Mouse (Mus musculus) testis, adult 2 months (tissue): Measurements from ENCODE around the gene Pcnx. TPM values are rescaled to one million over a fixed set of nuclear protein-coding genes. Genes with fewer than 3 reads are reported as not detected.

Experiments used
- H3K27ac ChIP-seq: fragments of 200-500 bp; 2 replicates; pipeline ENCODE4 v1.5.1; 2012; ENCODE audit warnings: low read depth, low read length; ENCODE audit not compliant: control insufficient read depth, insufficient read depth
- H3K27me3 ChIP-seq: fragments of 200-500 bp; 2 replicates; pipeline ENCODE4 v1.6.1; 2012; ENCODE audit warnings: mild to moderate bottlenecking, low read length, moderate library complexity; ENCODE audit not compliant: control insufficient read depth, insufficient read depth
- H3K36me3 ChIP-seq: fragments of 200-500 bp; 2 replicates; pipeline ENCODE4 v1.6.1; 2012; ENCODE audit warnings: mild to moderate bottlenecking, low read length; ENCODE audit not compliant: control insufficient read depth, insufficient read depth
- H3K4me1 ChIP-seq: fragments of 200-500 bp; 2 replicates; pipeline ENCODE4 v1.6.1; 2012; ENCODE audit warnings: low read length; ENCODE audit not compliant: control insufficient read depth, insufficient read depth
- H3K4me3 ChIP-seq: fragments of 200-500 bp; 2 replicates; pipeline ENCODE4 v1.5.1; 2012; ENCODE audit warnings: low read depth, mild to moderate bottlenecking, low read length, moderate library complexity, mixed read lengths; ENCODE audit not compliant: control insufficient read depth
- CTCF ChIP-seq: fragments of 200-500 bp; IDR thresholded peaks from 2 replicates; pipeline ENCODE4 v1.5.1; 2012; ENCODE audit warnings: low read depth, mild to moderate bottlenecking, inconsistent platforms, low read length, moderate library complexity; ENCODE audit not compliant: control insufficient read depth, insufficient read depth, insufficient replicate concordance
- POLR2A ChIP-seq: fragments of 200-500 bp; IDR thresholded peaks from 2 replicates; pipeline ENCODE4 v1.6.1; 2012; ENCODE audit warnings: low read depth, mild to moderate bottlenecking, inconsistent platforms, low read length, moderate library complexity; ENCODE audit not compliant: control insufficient read depth
- polyA plus RNA-seq: library from polyadenylated mRNA; depleted of rRNA; stranded (reverse); fragments of >200 nt; gene quantifications from 2 replicates; pipeline ENCODE4 v1.2.3, GENCODE M21; 2012

Pcnx gene
- polyA plus RNA-seq, 1 experiment: 54.2 TPM

DNA sequence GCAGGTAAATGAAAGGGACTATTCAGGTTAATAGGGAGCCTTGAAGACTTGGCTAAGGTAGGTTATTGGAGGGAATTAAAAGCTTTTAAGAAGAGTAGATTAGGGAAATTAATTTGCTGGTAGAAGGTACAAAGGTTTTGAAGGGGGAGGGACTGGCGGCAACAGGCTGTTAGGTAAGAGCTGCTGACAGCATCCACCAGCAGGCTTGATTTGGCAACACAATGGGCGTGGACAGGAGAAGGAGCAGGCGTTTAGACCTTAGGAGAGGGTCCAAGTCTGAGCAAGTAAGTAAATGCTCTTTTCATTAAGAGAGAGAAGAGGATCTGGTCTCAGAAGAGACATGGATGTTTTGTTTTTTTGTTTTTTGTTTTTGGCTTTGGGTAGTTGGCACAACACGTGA is 3.1 kb upstream of the Pcnx start:
- H3K27me3 ChIP-seq: no peaks in the 10 kb centered on the region
- H3K4me3 ChIP-seq: no peak overlapping the region
- TF ChIP-seq POLR2A (no peak), CTCF (no peak)
- no peak overlapping the region for H3K27ac ChIP-seq
- no peaks in the 10 kb centered on the region for H3K36me3 ChIP-seq
- peaks cover 7% of the 10 kb centered on the region for H3K4me1 ChIP-seq

DNA sequence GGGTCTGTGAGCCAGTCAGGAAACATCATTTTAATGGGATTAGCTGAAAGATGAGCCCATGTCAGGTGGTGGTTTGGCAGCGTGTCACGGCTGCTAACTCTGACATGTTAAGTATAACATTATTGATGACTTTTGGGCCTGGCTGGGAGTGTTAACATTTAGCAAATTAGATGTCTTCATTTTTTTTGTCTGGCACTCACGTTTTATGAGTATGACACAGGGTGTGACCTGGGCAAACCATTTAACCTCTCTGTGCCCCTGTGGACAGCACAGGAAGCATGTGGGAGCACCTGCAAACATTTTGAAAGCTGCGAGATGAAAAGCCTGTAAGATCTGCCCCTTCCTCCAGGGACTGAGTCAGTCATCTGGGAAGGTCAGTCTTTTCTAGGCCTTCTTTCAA is 2.6 kb upstream of the Pcnx start:
- TF ChIP-seq CTCF (no peak), POLR2A (no peak)
- Histone ChIP-seq H3K27ac (no peak overlapping the region), H3K4me1 (peaks cover 11% of the 10 kb centered on the region), H3K4me3 (no peak overlapping the region), H3K27me3 (no peaks in the 10 kb centered on the region), H3K36me3 (no peaks in the 10 kb centered on the region)

DNA sequence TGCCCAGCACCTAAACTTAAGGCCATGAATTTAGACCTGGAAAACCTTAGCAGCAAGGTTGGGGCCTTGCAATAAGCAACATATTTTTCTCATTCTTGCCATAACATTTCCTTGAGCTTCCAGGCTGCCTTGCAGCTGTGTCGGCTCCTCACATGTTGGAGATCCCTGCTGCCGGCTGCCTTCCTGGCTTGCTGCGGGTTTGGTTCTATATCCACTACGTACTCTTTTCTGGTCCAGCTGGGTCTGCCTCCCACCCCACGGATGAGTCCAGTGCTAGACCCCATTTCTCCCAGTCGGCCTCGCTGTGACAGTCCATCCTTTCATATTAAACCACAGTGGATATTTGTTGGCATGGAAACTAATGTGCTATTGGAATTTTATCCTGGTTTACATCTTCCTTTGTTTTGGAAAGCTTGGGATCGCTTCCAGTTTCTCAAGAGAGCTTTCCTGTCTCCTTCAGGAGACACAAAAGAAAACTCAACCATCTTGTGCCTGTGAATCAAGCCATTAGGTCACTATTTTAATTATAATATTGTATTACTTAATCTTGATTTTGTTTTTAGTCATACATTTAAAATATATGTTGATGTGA is 1.7 kb upstream of the Pcnx start:
- Histone ChIP-seq H3K4me1 (peaks cover 13% of the 10 kb centered on the region), H3K27ac (no peak overlapping the region), H3K36me3 (no peaks in the 10 kb centered on the region), H3K27me3 (no peaks in the 10 kb centered on the region), H3K4me3 (no peak overlapping the region)
- TF ChIP-seq POLR2A: no peak
- TF ChIP-seq CTCF: no peak

DNA sequence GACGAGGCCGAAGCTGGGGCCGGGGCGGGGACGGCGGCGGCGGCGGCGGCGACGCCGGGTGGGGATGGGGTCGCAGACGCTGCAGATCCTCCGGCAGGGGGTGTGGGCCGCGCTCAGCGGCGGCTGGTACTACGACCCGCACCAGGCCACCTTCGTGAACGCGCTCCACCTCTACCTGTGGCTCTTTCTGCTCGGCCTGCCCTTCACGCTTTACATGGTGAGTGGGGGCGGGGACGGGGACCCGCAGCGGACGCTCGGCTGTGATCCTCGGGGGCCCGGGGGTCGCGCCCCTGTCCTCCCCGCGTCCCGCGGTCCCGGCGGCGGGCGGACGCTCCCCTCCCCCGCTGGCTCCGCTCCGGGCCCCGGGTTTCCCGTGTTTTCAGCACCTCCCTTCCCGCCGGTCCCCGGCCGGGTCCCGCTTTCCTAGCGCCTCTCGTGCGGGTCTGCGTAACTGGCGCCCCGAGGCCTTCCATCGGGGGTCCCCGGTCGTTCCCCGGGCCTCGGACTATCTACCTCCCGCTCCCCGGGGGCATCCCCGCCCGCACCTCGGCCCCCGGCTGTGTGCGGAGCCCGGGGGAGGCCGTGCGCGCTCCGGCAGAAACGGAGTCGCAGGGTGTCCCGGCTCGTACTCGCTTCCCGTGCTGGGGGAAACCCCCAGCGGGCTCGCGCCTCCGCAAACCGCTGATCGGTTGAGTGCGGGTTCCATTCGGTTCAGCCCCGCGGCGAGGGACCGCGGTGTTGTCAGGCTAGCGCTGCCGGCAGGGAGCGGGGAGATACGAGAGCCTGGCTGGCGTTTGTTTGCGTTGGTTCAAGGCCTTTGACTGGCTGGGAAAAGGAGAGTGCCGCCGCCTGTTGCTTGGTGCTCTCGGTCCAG is 722 bp downstream of the Pcnx start:
- no peak for TF ChIP-seq CTCF
- TF ChIP-seq POLR2A: peak; percentile 93
- Histone ChIP-seq H3K4me1 (peaks cover 13% of the 10 kb centered on the region), H3K27me3 (no peaks in the 10 kb centered on the region)

DNA sequence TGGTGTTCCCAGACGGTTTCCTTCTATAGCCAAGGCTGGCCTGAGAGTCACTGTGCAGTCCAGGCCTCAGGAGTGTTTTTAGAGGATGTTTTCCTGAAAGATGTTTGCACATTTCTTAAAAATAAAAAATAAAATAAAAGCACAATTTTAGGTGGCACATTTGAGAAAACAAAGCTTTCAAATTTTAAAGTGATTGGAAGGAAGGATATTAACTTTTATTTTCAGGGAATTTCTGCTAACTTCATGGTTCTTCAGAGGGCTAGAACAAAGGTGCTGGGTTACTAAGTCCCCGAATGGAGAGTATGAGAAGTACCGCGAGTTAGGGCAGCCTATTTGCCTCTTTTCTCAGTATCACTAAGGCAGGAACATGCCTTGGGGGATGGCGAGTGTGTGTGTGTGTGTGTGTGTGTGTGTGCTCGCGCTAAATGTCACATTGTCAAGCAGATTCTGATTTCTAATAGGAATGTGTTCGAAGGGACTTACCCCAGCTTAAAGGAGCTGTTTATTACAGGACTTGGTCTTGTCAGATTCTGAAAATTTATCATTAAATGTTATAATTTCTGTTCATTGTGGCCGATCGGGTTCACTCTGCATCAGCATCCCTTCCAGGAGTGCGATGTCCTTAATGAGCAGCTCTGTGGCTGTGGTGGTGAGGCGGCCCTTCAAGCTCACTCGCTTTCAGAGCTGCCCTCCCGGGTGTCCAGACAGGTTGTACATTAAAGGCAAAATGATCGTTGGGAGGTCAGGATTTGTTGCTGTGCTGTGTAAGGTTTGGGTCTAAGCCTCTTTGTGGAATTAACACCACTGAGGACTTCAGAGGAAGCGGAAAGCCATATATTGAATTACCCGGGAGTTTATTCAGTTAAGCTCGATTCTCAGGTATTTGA is 1.6 kb downstream of the Pcnx start:
- Histone ChIP-seq H3K27ac (peak overlapping the region; percentile 96), H3K4me1 (peaks cover 13% of the 10 kb centered on the region)

More for the DNA sequence above, 722 bp downstream of the Pcnx start:
- H3K36me3 ChIP-seq: no peaks in the 10 kb centered on the region
- peak overlapping the region; percentile 96 for H3K27ac ChIP-seq
- H3K4me3 ChIP-seq: peak overlapping the region; percentile 92

DNA sequence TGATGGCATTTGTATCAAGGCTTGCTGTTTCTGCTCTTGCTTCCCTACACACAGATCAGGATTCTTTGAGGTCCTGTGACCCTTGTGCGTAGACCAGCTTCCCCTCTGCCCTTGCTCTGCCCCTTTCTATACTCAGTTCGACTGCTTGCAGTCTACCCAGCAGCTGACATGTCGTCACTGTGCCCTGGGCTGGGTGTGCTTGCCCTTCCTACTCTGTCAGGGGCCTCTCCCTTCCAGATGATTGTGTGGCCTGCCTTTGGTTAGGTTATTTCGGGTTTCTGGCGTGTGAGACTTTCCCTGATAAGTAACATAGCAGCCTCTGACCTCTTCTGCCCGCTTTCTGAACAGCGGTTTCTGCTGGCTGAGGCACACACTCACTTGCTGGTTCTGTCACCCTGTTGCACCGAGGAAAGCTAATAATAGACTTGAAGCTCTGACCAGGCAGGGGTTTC is 2.6 kb downstream of the Pcnx start:
- Histone ChIP-seq H3K27ac (no peak overlapping the region), H3K36me3 (no peaks in the 10 kb centered on the region), H3K27me3 (no peaks in the 10 kb centered on the region), H3K4me3 (peak overlapping the region; percentile 92), H3K4me1 (peaks cover 13% of the 10 kb centered on the region)
- no peak for TF ChIP-seq CTCF
- no peak for TF ChIP-seq POLR2A

More for the DNA sequence above, 1.6 kb downstream of the Pcnx start:
- H3K4me3 ChIP-seq: peak overlapping the region; percentile 92
- H3K27me3 ChIP-seq: no peaks in the 10 kb centered on the region
- no peak for TF ChIP-seq POLR2A
- no peak for TF ChIP-seq CTCF
- no peaks in the 10 kb centered on the region for H3K36me3 ChIP-seq
